Mouse (Mus musculus) urinary bladder, postnatal 10 days (tissue): ENCODE data around the gene Irf8.

ENCODE experiments used
- DNase-seq: peaks from one replicate; pipeline ENCODE4 v3.0.0; 2022; ENCODE audit warnings: low spot score

Gene Irf8

DNA sequence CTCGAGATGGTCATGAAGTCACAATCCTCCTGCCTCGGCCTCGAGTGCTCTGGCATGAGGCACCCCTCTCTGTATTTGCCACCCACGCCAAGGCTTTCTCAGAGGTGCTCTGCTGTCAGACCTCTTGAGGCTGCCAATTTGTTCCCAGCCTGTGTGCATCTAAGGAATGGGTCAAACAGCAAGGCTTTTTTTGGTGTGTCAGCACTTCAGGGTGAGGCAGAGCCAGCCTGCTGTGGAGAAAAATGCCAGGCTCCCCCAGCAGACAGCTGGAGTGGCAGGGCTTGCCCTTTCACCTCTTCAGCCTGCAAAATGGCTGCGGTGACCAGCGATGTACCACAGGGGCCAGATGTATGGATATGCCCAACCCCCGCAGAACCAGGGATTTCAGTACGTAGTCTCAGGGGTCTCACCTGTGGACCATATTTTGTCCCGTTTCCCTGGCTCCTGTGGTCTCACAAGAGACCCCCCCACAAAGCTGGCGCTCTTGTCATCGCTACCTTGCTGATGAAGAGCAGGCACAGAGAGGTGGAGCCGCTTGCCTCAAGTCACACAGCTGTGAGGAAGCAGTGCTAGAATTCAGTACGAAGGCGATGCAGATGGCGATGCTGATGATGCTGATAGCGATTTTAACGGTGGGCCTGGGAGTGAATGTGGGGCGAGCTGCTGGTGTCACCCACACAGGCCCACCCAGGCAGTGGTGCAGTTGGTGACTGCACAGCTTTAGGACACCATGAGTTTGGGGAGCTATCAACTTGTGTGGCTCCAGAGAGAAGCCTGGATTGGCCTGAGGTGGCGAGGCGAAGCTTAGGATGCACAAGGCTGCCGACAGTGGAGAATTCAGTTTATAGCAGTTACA lies 15.3 kb downstream of the Irf8 start:
- no peak for DNase-seq

DNA sequence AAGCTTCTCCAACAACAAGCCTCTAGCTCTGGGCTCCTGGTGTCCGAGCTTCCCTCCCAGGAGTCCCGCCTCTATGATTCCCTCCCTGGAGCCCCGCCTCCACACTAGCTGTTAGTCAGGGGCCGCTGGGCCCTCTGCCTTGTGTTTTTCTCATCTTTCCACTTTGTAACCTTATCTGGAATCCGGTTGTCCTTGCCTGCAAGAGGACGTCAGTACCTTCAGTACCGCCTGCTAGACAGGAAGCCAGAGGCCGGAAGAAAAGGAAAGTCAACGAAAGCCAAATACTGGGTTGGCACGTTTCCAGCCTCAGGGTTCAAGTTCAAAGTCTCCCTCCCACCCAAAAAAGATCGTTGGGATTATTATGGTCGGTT lies 15.9 kb downstream of the Irf8 start:
- no peak for DNase-seq

DNA sequence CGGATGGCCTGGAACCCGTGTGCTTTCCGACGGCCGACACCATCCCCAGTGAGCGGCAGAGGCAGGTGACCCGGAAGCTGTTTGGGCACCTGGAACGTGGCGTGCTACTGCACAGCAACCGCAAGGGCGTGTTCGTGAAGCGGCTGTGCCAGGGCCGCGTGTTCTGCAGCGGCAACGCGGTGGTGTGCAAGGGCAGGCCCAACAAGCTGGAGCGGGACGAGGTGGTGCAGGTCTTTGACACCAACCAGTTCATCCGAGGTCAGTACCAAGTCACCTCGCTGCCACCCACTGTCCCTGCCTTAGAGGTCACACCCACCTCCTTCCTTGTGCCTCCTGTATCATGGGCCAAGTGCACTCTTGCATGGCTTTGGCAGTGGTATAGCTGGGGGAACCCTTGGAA lies 17.3 kb downstream of the Irf8 start:
- DNase-seq: no peak

DNA sequence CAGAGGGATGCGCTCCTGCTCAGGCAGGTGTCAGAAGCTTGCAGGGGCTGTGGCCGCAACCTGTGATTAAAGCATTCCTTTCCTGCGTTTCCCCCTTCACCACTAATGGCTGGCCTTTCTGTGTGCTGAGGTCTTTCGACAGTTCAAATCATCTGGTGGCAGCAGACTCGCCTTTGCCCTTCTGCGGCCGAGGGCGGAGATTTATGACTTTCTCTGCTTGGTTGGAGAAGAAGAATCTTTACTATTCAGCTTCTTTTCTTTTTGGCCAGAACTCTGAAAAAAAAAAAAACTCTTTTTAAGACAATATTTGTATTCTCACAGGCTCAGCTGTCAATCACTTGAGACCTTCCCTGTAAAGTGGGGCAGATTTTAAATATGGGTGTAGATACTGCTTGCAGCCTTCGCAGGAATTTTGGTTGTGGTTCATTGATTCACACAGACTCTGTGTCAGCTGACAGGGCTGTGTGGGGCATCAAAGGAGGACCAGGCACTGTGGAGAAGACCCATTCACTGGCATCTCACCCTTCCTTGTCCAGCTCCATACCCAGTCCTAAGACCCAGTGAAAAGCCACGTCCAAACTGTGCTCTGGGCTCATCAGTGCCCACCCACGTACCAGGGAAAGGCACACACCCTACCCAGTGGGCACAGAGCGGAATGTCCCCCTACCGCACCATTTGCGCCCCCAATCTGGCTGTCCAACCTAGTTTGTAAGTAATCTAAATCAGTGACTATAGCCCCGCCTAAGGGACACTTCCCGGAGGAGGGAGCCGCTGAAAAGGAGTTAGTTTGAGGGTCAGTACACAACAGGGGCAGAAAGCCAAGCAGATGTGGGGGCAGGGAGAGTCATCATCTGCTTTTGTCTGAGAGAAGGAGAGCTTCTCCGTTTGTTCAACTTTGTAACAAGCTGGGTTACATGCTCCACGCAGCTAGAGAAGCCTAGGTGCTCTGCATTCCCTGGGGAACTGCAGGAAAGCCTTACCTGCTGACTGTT lies 19.4 kb downstream of the Irf8 start:
- no peak for DNase-seq

DNA sequence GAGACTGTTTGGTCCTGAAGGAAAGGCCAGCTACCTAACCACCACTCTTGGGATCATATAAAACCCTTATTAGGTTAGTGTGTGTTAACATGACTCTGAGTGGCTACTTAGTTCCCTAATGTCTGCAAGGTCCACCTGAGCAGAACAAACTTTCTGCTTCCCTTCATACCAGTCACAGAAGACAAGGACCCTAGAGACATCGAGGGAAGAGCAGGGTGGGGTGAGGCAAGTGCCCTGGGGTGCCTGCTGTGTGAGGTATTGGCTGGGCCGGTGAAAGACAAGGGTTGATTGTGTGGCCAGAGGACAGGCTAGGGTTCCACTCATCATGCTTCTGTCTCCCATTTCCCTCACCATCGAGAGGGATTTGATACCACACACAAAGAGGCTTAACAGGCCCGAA lies 21.8 kb downstream of the Irf8 start:
- no peak for DNase-seq

DNA sequence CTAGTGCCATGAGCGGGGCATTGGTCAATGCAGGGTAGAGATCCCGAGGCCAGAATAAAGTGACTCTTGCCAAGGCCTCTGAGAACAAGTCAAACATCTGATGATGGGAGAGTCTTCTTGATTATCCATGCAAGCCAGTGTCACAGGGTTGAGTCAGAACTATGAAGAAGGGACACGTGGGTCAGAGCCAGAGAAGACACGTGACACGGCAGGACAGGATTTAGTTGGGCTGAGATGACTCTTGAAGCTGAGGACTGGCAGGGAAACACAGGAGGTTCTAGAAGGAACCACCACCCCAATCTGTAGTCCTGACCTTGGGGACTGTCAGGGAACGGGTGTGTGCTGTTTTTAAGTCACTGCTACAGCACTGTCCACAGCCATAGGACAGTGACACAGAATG lies 23.7 kb downstream of the Irf8 start:
- no peak for DNase-seq

DNA sequence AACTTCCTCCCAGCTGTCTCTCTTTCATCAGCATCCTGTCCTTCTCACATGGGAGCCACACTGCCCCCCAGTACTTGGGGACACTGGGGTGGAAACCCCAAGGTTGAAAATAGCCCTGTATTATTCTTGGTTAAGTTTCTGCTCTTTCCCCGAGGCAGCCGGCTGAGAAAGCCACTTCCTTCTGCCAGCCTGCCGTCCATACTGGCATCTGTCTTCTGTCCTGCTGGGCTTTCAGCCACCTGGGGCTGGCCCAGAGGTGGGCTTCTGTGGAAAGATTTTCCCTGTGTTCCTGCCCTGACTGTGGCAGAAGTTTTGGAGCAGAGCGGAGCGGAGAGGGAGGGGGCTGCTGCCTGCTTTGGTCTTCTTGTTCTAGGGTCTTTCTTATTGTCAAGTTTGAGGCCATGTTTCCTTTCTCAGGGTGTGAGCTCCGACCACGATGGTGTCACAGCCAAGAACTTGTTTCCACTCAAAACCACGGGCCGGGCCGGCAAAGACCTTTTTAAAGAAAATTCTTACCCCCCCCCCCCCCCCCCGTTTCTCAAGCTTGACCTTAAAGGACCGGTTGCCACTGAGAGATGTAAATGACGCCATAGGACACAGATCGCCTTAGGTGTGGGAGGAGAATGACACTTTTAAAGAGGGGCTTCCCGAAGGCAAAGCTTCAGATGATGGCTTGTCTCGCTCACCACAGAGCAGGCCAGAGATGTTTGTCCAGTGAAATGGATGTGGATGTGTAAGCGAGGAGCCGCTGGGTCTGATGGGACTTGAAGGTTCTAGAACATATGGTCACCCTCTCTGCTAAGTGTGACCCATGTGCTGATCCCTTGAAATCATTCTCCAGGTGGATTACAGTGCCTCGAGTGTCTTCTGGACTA lies 24.4 kb downstream of the Irf8 start:
- DNase-seq: no peak

DNA sequence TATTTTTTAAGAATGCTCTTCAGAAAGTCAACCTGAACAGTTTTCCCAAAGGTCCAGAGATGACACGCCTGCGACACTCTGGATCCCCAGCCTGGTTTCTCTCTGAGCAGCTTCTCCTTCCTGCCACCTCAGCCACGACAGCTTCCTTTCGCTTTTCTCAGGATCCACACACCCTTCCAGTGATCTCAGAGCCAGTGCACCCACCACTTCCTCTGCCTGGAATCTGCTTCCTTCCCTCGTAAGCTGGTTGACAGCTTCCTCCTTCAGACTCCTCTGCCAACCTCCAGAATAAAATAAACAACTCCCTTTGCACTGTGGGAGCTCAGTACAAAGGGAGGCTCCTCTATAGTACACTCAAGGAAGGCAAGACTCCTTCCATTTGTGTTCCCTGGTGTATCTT lies 27.1 kb downstream of the Irf8 start:
- DNase-seq: no peak

DNA sequence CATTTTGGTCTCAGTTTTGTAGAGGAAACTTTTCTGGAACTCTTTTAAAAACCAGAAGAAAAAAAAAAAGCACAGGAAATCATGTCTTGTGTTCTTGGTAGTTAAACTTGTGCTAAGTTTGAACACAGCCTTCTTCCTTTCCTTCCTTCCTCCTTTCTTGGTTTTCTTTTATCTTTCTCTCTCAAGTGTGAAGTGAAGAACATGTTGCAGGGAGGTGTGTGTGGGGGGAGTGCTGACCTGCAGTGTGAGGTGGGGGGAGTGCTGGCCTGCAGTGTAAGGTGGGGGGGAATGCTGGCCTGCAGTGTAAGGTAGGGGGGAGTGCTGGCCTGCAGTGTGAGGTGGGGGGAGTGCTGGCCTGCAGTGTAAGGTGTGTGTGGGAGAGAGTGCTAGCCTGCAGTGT lies 28.5 kb downstream of the Irf8 start:
- no peak for DNase-seq

DNA sequence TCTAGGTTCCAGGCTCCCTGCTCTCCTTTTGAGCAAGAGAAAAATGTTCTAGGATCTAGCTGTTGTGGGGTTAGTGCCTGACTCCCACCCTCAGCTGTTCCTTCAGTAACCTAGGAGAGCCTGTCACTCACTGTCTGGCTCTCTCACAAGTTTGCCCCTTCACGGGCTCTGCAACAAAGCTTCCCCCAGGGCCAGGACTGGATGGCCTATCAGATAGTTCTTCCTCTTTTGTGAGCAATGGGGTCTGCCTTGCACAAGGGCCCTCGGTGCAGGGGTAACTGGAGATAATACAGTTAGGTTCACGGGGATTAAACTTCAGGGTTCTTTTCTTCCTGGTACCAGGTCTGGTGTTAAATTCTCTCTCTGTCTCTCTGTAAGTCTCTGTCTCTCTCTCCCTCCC lies 30.5 kb downstream of the Irf8 start:
- DNase-seq: no peak

DNA sequence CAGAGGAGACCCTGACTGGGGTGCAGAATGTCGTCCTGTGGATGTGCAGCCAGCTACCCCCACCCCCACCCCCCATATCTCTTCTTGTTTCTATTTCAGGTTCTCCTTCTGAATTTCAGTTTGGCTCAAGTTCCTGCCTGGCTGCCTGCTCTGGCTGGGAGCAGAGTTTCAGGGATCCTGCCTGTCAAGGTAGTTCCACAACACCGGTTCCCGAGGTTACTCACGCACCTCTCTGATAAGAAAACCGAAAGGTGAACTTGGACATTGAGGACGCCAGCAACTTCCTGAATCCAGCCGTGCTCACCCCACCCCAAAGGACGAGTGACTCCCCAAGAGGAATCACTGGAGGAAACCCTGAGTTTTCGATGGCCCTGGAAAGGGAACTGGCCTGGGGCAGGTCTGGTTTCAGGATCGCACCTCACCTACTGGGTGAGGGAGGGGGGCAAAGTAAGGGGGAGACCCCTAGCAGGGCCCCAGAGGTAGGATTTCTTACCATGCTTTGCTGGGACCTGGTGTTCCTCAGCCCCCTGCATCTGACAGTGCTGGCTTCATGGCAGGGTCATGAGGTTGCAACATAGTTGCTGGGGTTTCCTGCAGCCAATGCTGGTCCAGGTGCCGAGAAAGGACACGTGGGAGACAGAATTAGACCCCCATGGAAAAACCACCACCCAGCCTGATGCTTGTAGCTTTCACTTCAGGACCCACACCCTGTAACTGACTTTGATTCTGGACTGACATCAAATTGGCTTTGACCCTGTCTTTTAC lies 32.5 kb downstream of the Irf8 start:
- no peak for DNase-seq

DNA sequence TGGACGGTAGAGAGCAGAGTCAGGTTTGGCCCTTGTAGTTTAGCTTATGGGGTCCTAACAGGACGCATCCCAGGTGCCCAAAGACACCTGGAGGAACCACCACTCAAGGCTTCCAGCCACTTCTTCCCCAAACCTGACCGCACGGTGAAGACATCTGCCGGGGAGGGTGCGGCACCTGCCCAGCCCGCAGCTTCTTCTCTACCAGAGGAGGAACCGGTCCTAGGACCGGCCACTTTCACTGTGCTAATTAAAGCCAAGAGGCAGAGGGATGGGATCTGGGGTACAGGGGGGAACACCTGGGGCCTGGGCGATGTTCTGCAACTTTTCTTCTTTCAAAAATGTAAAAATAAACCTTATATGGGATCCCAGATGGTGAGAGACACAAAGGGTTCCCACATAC lies 41.0 kb downstream of the Irf8 start:
- DNase-seq: no peak

DNA sequence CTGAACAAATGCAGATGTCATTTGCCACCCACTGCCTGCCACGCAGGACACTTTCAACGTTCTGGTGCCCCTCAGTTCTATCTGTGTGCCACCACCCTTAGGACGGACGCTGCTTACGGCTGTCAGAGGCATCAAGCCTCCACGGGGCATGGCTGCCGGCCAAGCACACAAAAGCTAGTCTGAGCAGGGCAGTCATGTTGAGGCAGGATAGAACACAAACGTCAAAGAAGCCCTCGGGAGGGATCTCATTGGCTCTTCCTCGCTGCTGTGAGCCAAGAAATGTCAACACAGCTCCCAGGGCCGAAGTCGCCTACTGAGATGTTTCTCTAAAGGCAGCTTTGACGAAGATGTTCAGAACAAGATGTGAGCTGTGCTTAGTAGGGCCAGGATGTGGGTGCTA lies 41.6 kb downstream of the Irf8 start:
- DNase-seq: peak; percentile 25

DNA sequence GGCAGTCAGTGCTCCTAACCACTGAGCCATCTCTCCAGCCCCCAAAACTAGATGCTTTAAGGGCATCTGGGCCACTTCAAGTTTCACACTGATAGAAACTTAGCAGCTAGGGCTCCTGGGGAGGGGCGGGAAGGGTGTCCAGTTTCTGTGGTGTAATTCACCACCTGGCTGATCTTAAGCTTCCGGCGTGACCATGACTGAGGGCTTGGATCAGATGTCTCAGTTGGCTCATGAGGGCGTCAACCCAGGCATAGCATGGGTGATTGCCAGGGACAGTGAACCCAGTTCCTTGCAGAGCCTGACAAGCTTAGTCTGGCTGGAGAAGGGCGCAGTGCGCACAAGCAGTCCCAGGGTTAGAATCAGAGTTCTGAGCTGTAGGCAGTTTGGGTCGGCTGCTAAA lies 42.9 kb downstream of the Irf8 start:
- DNase-seq: no peak

DNA sequence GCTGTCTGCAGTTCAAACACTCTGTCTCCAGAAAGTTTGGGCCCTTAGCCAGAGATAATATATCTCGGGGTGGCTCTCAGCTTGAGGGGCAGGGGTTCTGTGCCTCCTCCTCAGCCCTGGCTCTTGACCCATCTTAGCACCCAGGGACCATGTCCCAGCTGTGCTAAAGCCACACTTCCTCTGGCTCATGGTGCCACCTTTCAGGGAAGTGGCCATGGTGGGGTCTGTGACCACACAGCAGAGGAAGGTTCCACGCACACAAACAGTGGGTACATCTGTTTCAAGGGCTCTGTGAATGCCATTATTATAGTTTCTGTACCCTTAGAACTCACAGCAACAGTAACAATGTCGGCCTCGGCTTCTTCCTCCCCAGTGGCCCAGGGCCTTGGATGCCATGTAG lies 47.6 kb downstream of the Irf8 start:
- no peak for DNase-seq

DNA sequence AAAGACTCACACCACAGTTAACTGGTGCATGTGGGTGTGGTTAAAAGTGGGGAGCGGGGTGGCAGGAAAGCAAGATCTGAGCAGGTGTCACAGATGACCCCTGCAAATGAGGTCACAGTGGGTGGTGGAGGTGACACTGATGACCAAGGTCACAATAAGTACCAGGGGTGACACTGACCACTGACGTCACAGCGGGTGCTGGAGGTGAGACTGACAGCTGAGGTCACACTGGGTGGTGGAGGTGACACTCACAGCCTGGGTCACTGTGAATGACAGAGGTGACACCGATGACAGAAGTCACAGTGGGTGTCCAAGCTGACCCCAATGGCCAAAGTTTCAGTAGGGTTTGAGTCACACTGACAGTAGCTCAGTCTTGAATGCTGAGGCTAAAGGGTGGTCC lies 50.6 kb downstream of the Irf8 start:
- no peak for DNase-seq

DNA sequence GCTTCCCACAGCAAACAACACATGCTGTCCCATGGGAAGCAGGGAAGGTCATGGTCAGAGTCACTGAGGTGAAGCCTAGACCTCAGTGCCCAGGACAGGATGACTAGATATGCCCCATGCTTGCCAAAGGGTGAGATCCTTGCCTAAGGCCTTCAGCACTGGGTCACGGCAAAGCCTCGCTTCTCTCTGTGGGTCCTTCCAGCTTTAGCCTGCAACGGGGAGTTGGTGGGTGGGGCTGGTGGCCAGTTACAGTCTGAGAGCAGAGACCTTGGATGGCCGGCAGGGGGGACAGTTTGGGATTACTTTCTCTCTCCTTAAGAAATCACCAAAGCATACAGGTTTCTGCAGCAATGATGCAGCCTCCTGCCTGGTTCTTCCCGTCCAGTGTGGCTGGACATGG lies 51.5 kb downstream of the Irf8 start:
- DNase-seq: no peak

DNA sequence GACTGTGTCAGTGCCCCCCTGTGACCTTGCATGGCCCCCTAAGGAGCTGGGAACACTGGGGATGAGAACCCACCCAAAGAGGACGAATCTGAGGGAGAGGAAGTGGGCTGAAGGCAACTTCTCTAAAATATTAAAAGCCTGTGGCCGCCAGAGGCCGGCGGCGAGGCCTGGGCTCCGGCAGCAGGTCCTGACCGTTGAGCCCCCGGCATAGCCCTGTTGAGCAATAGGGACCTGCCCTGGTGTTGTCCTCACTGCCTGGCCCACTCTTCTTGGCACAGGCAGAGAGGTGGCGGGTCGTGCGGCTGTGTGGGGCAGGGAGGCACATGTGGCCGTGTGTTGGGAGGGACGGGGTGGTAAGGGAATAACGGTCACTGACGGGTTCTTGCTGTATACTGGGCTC lies 56.6 kb downstream of the Irf8 start:
- no peak for DNase-seq

DNA sequence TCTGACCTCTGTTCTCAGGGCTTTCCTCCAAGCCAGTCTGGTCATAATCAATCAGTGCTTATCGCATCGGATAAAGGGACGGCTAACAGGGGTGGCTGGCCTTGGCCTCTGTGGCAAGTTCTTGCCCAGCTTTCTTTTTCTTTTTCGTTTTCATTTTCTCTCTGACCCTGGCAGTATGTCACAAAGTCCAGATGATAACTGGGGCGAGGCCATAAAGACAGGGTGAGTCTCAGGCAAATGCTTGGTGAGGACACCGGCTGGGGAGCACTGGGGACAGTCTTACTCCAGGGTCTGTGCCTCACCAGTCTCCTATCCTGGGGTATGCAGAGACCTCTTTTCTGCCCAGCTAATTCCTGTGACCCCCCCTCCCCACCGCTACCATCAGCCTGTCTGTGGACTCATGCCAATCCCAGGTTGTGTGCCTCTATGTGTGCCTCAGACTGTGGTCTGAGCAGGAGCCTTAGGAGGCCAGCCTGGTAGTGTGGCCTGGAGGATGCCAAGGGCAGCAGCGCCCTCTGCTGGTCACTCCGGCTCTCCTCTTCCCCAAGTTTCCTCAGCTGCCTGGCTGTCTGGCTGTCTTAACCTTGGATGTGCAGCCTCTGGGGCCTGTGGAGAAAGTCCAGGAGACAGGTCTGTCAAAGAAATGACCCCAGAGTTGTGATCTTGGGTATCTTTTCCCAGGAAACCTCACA lies 59.9 kb downstream of the Irf8 start:
- peak; percentile 63 for DNase-seq

DNA sequence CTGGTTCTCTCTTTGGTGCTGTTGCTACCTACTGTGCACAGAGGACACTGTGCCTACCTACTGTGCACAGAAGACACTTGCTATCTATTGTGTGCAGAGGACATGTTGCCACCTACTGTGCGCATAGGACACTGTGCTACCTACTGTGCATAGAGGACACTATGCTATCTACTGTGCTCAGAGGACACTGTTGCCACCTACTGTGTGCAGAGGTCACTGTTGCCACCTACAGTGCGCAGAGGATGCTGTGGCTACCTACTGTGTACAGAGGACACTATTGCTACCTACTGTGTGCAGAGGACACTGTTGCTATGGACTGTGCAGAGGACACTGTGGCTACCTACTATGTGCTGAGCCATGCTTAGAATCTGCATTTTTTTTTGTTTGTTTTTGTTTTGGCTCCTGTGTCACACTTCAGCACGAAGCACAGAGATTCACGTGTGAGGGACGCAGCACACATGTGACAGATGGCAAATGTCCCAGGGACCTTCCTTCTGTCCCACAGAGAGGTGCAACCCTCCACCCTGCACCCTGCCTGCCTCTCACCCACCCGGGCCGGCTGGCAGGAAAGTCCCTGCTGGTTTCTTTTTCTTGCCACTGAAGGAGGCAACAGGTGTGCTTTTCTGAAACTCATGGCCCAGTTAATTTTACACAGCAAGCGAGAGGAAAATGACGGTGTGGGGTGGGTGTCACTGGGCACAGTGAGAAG lies 61.0 kb downstream of the Irf8 start:
- DNase-seq: no peak
